Mouse (Mus musculus) stomach, postnatal 0 days (tissue): ENCODE data around the gene Enkd1.

ENCODE experiments used
- CTCF ChIP-seq: IDR thresholded peaks from 2 replicates; pipeline ENCODE4 v1.5.1; 2016; ENCODE audit warnings: antibody characterized with exemption, low read depth, mild to moderate bottlenecking, moderate library complexity
- EP300 ChIP-seq: optimal IDR thresholded peaks from 2 replicates; pipeline ENCODE3; 2016; ENCODE audit warnings: antibody characterized with exemption

DNA sequence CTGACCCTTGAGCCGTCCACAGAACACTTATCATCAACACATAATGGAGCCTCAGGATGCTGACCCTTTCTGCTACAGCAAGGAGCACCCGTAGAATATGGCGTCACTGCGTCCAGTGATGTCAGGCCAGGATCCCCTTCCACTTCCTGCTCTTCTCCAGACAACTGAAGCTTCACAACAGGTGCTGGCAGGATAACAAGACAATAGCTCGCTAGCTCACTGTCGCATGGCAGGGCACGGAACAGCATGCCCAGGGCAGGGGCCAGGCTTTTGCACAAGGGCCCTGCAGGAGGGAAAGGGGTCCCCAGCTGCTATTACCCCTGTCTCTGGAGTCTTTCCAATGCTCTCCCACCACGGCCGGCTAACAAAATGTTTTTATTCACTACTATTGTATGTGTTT lies 14.9 kb upstream of the Enkd1 start:
- no peak for TF ChIP-seq CTCF
- TF ChIP-seq EP300, result no peak
